Mouse (Mus musculus) lung, postnatal 25 days (tissue): ENCODE measurements around the gene Doc2g.
"Not testable (repeated sequence)": the region's sequence is repeated elsewhere in the genome, so short reads cannot be mapped to it uniquely, and the experiment has no call there.

ENCODE experiments used
- DNase-seq: peaks from one replicate; pipeline ENCODE4 v3.0.0; 2022; ENCODE audit warnings: low spot score

Gene Doc2g

GRCm38 (mm10) chr19:4003112-4003511 lies at the start of gene Doc2g:
Gene Doc2g (plus strand): TSS chr19:4003313.
- no peak for DNase-seq

GRCm38 (mm10) chr19:3955033-3955432 lies 48.1 kb upstream of the Doc2g start:
- DNase-seq = no peak

- no peak for DNase-seq
Observed at GRCm38 (mm10) chr19:3955804-3956203, 47.3 kb upstream of the Doc2g start.

GRCm38 (mm10) chr19:3957296-3958036 lies 45.6 kb upstream of the Doc2g start:
- not testable (repeated sequence) for DNase-seq

GRCm38 (mm10) chr19:3958470-3958869 lies 44.6 kb upstream of the Doc2g start, which contains the start of gene Aldh3b3:
Gene Aldh3b3 (plus strand): TSS chr19:3958645.
- no peak for DNase-seq

GRCm38 (mm10) chr19:3959030-3959429 lies 44.1 kb upstream of the Doc2g start:
- no peak for DNase-seq

- no peak for DNase-seq
Observed at GRCm38 (mm10) chr19:3960211-3960610, 42.9 kb upstream of the Doc2g start.

- DNase-seq = not testable (repeated sequence)
Observed at GRCm38 (mm10) chr19:3961805-3962204, 41.3 kb upstream of the Doc2g start.

GRCm38 (mm10) chr19:3962469-3962868 lies 40.6 kb upstream of the Doc2g start:
- no peak for DNase-seq

- DNase-seq = no peak
Observed at GRCm38 (mm10) chr19:3964030-3964429, 39.1 kb upstream of the Doc2g start.

- no peak for DNase-seq
Observed at GRCm38 (mm10) chr19:3966330-3967075, 36.6 kb upstream of the Doc2g start.

- no peak for DNase-seq
Observed at GRCm38 (mm10) chr19:3967258-3967657, 35.9 kb upstream of the Doc2g start.

- DNase-seq = peak; percentile 47
Observed at GRCm38 (mm10) chr19:3972229-3972628, 30.9 kb upstream of the Doc2g start, which contains the start of gene Aldh3b2. Gene Aldh3b2 (plus strand): TSS chr19:3972328.

GRCm38 (mm10) chr19:3974608-3975007 lies 28.5 kb upstream of the Doc2g start:
- DNase-seq = not testable (repeated sequence)

GRCm38 (mm10) chr19:3975866-3976265 lies 27.2 kb upstream of the Doc2g start:
- DNase-seq = no peak

- peak; percentile 86 for DNase-seq
Observed at GRCm38 (mm10) chr19:3980309-3980708, 22.8 kb upstream of the Doc2g start.

GRCm38 (mm10) chr19:3980917-3981316 lies 22.2 kb upstream of the Doc2g start:
- DNase-seq = no peak

- DNase-seq = no peak
Observed at GRCm38 (mm10) chr19:3983527-3984200, 19.4 kb upstream of the Doc2g start.

GRCm38 (mm10) chr19:3985261-3985681 lies 17.8 kb upstream of the Doc2g start:
- DNase-seq = peak; percentile 43

- DNase-seq = peak; percentile 87
Observed at GRCm38 (mm10) chr19:3986334-3986733, 16.8 kb upstream of the Doc2g start, which contains the start of gene Acy3. Gene Acy3 (plus strand): TSS chr19:3986570.

- DNase-seq = no peak
Observed at GRCm38 (mm10) chr19:3988066-3988465, 15.0 kb upstream of the Doc2g start.

- no peak for DNase-seq
Observed at GRCm38 (mm10) chr19:3988750-3989149, 14.4 kb upstream of the Doc2g start.
